Mouse (Mus musculus): ENCODE measurements around the gene Fbxl2.

Gene Fbxl2

GRCm38 (mm10) chr9:113915789-113916188 lies 130.2 kb downstream of the Fbxl2 start:
- no peak for DNase-seq (ENCODE audit: low read depth)

All from NIH3T3 (cell line).